Mouse (Mus musculus) Muller cell, postnatal 12 days (primary cell): ENCODE results near the gene Spns1.

Source experiments
- DNase-seq: peaks from one replicate; pipeline ENCODE4 v3.0.0-alpha.2; 2015; ENCODE audit errors: inconsistent ontology term

Spns1 gene

DNA sequence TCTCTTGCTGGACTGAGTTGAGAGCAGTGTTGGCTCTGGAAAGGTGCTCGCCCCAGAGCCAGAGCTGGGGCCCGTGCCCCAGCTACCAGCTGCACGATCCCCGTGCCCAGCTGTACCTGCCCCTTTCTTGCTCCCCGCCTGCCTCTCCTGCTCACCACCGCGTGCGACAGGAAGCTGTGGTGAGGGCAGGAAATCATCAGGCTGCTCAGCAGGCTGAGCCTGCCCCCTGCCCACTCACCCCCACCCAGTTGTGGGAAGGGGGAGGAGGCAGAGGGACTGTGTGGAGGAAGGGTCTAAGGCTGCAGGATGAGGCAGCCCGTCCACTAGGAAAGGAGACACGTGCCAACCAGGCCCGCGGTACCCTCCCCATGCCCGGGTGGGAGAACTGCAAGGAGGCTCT lies 7.9 kb downstream of the Spns1 start, which contains the start of gene Lat:
Gene Lat, minus strand, starts transcription at position 178 of the 400 bp plus-strand sequence.
- DNase-seq = no peak

DNA sequence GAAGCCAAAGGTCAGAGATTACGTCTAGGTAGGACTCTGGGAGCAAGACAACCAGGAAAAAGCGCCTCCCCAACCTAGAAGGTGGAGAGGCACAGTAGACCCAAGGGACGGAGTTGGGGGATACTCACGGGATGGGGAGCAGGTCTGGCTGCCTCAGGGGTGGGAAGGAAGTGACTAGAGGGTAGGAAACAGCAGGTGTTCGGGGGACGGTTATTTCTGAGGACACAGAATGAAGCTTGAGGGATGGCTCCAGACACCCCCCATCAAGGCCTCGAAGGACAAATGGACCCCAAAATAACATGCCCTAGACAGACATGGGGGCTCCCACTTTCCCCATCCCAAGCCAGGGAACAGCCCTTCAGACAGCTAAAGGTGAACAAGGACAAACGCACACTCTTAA lies 8.9 kb downstream of the Spns1 start:
- no peak for DNase-seq

DNA sequence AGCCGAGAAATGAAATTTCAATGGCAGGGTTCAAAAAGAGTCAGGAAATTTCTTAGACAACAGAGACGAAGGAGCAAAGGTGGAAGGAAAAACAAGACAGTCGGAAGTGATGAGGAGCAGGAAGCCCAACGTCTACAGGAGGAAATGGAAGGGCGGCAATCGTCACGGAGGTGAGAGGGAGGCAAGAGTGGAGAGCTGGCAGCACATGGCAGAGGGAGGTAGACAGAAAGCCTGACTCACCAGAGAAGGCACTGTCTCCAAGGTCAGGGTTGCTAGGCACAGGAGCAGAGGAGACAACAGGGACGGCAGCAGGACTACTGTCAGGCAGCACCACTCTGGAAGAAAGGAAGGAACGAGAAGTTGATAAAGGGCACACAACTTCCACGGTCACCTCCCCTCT lies 9.6 kb downstream of the Spns1 start:
- no peak for DNase-seq

DNA sequence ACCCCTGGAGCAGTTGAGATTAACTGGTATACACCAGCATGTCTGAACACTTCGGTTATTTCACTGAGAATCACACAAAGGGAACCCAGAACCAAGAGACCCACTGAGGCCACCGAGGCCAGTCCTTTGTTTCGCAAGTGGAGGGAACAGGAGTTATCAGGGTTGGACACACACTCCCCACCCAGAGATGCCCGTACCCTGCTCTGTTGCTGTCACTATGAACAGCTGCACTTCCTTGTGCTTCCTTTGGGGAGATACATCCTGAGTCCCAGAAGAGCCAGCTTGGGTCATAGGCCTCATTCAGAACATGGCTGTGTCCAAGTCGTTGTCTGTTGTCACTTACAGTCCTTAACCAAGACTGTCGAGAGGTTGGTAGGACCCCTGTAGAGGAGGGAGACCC lies 14.2 kb downstream of the Spns1 start:
- DNase-seq = no peak

DNA sequence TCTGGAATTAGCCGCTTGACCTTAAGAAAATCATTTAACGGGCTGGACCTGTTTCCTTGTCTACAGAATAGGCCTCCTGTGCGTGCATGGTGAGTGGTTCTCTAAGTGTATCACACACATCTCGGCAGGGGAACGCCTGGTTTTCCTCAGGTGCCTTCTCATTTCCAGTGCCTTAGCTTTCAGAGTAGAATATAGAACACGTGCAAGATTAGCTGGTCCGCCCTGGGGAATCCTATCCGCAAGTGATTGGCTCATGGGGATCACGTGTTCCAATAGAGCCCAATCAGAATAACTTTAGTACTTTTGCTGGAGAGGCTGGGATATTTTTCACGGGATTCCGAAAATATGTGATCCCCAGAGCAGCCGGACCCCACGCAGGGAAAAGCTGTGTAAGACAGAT lies 18.2 kb downstream of the Spns1 start:
- no peak for DNase-seq

DNA sequence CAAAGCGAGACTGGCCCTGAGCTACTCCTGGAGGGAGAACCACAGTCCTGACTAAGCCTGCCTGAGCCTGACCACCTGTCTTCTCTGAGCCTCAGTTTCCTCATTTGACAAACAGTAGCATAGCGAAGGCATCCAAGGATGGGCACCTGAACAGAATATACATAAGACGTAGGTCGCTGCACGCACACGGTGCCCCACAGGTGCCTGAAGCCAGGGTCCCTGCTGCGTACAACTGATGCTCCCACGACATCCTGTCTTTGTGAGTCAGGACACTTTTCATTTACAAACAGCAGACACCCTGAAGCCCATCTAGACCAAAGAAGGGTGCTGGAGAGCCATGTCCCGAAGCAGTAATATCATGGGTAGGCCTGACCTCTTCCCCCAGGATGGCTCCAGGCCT lies 18.8 kb downstream of the Spns1 start:
- no peak for DNase-seq

DNA sequence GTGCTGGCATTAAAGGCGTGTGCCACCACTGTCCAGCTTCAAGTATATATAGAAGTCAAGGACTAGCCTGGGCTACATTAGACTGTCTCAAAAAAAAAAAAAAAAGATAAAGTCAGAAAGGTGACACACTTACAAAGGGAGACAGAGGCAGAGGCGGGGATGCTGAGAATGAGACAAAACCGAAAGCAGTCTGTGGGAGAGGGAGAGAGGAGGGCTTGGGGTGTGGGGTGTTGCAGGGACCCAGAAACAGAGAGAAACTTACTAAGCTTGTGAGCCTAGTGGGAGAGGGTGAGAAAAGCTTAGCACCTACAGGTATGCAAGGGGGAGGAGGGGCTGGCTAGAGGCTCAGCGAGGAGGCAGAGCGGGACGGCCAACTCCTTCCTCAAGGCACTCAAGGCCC lies 19.4 kb downstream of the Spns1 start:
- no peak for DNase-seq

DNA sequence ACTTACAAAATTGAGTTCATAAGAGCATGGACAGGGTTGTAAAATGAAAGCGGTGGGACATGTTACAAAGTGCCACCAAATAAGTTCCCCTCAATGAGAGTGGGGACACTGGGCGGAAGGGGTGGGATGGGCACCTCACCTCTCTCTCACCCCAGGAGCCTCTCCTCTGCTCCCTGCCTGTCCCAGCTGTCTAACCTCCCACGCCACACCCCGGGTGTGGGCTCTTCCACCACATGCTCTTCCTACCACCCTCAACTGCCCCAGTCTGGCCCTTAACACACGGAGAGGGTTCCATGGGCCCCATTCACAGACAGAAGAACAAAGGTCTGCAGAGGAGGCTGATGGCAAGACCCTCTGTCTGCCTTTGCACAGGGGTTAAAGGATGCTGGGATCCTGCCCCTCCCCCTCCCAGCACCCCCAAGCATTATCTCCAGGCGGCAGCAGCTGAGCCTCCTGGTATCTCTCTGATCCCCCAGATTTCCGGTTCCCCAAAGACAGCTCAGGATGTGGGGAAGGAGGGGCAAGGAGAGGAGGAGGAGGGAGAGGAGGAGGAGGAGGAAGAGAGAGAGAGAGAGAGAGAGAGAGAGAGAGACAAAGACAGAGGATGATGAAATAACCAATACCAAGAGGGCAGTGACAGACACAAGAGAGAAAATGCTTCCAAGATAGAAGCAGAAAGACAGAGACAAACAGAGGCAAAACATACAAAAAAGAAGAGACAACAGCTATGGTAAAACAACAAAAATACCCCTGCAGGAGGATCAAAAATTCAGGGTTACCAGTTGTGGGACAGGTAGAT lies 20.3 kb downstream of the Spns1 start:
- DNase-seq = no peak

DNA sequence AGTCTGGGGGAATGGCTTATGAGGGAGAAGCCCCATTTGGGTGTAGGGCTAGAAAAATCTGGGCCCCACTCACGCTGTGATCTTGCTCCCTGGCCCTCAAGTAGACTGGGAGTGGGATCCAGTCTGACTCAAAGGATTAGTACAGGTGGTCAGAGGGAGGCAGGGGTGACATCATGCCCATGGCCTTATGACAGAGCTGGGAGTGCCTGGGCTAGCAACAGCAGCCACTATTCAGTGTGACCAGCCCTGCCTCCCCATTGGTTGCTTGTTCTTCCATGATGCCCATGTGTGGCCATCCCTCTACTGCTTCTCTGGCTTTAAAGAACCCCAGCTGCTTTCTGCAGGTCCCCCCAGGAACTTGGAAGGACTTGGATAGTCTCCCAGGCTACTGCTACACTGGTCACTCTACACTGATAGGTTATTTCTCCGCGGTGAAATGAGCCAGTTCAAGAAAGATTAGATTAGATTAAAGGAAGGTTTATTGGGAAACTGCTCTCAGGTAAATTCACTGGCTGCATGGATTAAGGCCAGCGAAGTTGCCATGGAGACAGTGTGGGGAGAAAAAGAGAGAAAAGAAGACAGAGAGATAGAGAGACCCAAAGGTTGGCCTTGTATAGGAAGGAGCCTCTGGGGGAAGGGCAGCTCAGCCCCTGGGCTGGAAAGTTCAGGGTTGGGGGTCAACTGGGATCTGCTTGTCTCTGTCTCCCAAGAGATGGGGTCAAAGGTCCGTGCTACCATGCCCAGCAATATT lies 21.2 kb downstream of the Spns1 start:
- no peak for DNase-seq

DNA sequence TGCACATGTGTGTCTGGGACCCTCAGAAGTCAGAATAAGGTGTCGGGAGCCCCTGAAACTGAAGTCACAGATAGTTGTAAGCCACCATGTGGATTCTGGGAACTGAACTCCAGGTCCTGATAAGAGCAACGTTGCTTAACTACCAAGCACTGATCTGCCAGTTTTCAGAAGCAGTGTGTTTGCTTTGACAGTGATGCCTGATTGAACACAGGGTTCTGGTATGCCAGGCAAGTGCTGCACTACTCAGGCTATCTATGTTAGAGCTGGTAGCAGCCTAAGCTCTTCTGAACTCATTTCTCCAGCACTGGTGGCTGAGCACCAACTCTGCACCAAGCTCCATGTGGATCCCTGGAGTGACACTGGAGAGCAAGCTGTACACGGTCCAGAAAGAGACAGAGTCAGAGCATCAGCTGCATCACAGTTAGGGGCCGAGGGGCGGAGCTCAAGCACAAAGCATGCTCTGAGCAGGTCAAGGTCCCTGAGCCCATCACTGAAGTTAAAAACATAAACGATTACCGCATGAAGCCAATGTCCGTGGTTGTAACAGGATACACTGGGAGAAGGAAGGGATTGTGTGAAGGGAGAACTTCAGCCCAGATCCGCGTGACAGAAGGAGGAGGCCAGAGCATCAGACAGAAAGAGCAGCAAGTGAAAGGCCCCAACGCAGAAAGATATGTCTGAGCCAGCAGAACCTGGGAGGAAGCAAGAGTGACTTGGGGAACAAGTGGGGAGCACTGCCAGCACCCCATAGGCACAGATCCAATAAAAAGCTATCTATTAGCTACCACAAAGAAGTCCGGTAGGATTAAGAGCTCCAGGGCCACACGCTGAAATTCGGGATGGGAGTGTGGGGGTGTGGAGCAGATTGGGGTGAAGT lies 22.3 kb downstream of the Spns1 start:
- no peak for DNase-seq

DNA sequence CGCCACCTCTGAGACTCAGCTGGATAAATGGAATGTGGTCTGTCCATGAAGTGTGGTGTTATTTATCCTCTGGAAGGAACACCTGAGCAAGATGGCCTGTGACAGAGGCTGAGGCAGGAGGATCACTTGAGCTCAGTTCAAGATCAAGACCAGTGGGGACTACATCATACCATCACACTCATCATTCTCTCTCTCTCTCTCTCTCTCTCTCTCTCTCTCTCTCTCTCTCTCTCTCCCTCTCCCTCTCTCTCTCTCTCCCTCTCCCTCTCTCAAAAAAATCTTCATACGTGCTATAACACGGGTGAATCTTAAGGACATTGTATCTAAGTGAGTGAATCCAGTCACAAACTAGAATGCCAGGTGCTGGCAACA lies 23.3 kb downstream of the Spns1 start:
- DNase-seq = no peak

DNA sequence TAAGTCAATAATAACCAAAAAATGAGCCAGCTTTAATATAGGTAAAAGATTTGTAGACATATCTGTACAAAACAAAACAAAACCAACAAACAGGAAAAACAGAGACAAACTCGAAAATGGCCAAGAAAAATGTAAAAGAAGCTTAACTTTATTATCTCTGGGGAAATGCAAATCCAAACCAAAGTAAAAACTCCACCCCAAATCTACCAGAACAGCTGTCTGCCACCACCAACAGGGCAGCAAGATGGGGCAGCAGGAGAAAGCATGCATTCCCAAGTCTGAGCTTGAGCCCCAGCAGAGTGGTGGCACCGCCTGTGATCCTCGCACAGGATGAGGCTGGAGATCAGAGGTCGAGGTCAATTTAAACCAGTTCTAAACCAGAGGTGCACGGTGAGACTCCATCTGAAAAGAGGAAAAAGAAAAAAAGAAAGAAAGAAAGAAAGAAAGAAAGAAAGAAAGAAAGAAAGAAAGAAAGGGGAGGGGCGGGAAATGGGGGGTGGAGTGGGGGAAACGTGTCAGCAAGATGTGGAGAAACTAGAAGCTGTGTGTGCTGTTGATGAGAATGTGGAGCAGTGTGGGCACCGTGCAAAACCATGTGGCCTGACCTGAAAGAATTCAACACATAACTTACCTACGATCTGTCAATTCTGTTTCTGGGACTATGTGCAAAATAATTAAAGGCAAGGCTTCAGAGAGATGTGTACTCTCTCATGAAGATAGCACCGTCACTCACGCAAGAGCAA lies 23.8 kb downstream of the Spns1 start:
- no peak for DNase-seq

DNA sequence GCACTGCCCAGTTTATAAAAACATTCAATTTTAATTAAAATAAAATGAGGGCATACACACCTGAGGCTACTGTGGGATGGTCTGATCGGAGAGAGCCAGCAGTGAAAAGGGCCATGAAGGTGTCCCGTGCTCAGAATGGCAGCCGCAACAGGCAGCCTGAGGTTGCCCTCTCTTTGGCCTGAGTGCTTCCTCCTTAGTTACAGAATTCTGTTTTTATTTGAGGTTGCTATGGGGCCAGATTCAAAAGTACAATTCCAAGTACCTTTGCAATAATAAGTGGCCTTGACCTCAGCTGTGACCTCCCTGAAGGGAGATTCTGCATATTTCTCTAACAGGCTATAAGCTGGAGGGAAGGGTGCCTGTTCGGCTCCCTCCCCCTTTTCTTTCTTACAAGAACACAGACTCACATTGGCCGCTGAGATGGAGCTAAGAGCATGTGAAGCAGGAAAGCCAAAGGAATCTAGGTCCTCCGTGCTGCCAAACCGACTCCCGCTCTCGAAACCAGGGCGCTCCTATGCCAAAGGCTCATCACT lies 25.8 kb downstream of the Spns1 start:
- DNase-seq = peak; percentile 35

DNA sequence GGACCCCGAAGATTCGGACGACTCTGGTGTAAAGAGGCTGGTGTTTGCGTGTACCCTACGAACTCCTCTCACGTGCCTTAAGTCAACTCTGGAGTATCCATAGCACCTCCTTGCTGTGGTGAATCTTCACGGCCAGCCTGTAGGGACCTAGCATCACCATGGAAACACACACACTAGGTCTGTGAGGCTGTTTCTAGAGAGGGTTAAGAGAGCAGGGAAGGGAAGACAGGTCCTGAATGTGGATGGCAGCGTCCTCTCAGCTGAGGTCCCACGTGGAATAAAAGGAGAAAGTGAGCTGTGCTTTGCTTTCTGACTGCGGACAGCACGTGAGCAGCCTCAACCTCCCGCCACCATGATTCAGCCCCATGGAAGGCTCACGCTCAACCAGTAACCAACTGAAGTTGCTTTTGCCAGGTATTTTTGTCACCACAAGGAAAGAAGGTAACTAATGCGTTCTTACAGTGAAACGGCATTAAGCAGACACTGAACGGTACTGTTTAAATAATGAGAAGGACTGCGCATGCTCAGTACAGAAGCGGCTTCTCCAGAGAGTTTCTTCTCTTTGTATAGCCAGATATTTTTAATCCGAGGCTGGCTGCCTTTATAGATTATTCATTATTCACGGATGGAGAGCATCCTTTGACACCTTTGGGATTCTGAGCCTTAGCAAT lies 26.4 kb downstream of the Spns1 start:
- no peak for DNase-seq

DNA sequence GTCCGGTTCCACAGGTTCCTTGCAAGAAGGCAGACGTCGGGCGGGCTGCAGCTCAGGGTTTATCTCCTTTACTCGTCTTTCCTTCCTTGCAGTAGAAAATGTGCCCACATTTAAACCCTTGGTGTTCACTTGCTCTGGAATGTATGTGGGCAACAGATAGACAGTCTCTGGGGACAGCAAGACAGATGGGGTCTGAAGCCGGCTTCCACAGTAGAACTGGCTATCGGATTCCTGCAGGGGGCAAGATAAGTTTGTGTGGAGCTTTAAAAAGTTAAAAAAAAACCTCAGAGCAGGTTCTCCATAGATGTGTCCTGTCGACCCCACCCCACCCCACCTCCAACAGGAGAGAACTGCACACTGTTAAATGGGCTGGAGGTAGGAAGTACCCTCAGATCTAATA lies 29.0 kb downstream of the Spns1 start:
- no peak for DNase-seq

DNA sequence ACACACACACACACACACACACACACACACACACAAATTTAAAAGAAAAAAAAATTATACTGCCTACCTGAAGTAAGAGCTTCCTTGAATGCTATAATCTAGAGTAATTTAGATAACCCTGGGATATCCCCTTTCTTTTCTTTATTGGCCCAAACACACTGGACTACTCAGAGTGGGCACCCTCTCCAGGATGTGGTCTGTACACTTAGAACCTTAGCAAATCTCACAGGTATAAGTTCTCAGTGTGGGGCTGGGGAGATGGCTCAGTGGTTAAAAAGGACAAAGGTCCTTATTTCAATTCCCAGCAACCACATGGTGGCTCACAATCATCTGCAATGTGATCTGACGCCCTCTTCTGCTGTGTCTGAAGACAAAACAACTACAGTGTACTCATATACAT lies 30.2 kb downstream of the Spns1 start:
- no peak for DNase-seq

DNA sequence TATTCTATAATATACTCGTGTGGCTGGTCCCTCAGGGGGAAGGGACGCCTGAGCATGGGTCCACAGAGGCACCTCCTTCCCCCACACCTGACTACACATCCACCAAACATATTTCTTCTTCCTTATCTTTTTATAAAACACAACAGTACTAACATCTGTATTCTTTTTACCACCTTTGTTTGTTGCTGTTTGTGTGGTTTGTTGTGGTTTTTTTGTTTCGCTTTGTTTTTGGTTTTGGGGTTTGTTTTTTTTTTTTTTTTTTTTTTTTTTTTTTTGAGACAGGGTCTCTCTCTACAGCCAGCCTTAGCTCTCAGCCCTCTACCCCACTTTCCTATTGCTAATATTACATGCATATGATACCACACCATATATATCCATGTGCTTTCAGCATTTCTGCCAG lies 31.3 kb downstream of the Spns1 start:
- no peak for DNase-seq

DNA sequence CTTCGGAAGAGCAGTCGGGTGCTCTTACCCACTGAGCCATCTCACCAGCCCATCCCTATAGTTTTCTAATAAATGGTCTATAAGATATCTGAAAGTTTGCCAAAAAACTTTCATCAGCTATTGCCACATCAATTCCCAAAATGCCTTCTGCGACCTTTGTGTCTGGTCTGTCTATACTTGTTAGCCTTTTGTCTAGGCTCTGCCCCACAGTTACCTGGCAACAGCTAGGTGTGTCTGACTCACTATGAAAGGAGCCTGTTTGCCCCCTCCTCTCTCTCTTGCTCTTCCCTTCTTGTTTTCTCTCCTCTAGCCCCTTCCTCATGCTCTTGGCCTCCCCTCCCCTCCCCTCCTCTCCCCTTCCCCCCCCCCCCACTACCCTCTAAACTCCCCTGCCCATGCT lies 31.7 kb downstream of the Spns1 start:
- DNase-seq = no peak

DNA sequence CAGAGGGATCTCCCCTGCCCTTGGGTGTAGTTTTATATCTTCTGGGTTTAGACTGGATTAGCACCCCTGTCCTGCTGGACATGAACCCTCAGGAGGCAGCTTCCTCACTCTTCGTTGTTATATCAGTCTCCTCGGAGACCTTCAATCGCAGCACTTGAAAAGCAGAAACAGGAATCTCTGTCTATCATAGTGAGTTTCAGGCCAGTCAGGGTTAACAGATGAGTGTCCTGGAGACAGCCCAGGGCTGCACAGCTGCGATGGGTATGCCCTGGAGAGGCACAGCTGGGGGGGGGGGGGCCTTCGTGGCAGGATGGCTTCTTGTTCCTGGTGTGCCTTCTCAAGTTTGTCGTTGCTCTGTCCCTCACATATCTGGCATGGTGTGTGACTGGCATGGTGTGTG lies 36.4 kb downstream of the Spns1 start:
- DNase-seq = no peak

DNA sequence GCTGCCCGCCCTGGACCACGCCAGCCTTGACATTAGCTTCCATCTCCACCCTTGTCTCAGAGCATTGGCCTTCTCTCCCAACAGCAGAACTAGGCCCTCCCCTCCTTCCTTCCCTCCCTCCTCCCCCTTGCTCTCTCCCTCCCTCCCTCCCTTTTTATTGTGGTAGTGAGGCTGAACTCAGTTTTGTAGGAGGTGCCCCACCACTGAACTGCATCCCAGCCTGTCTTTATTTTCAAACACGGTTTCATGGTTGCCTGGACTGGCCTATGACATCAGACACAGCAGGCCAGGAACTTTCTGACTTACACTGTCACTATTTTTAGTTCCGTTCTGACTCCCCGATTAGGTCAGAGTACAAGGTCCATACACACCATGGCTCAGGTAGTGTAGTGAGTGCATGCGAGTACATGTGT lies 37.0 kb downstream of the Spns1 start:
- DNase-seq = no peak

DNA sequence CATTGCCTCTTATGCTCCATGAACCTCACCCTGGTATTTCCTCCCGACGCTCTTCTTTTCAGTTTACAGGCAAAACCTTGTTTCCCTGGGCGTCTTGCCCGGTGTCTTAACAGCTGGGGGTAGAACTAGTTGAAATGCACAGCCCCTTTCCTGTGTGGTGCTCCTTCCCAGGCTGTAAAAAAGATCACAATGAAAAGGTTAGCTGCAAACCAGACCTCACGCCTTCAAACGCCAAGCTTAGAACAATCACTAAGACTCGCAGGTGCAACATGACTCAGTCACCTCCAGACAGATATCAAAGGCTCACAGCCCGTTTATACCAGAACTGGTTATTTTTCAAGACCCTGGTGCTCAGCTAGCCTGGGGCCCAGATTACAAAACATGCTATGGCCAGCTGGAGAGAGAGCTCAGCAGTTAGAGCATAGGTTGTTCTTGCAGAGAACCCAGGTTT lies 37.7 kb downstream of the Spns1 start:
- no peak for DNase-seq
